Mouse (Mus musculus) kidney, embryonic 14.5 days (tissue): ENCODE results near the gene Timm8a2. TPM values are rescaled to one million over a fixed set of nuclear protein-coding genes. Genes with fewer than 3 reads are reported as not detected.

Source experiments
- ATAC-seq: fragments of 200-750 bp; cut with Nextera tagmentation; 2 replicates; pipeline ENCODE4 v1.8.0; 2017; ENCODE audit warnings: moderate number of reproducible peaks, mild to moderate bottlenecking, moderate TSS enrichment, moderate library complexity; ENCODE audit not compliant: low FRiP score, low TSS enrichment
- H3K27ac ChIP-seq: fragments of 300-500 bp; sonication (generic); 2 replicates; pipeline ENCODE4 v1.5.1; 2014; ENCODE audit warnings: low read depth, mild to moderate bottlenecking, low read length, moderate library complexity, mixed read lengths
- H3K27me3 ChIP-seq: fragments of 300-500 bp; sonication (generic); 2 replicates; pipeline ENCODE4 v1.6.1; 2014; ENCODE audit warnings: mild to moderate bottlenecking, low read length; ENCODE audit not compliant: control insufficient read depth, insufficient read depth
- H3K36me3 ChIP-seq: fragments of 300-500 bp; sonication (generic); 2 replicates; pipeline ENCODE4 v1.6.1; 2014; ENCODE audit warnings: low read length, mixed read lengths; ENCODE audit not compliant: control insufficient read depth, insufficient read depth
- H3K4me1 ChIP-seq: fragments of 300-500 bp; sonication (generic); 2 replicates; pipeline ENCODE4 v1.6.1; 2014; ENCODE audit warnings: low read length, mixed read lengths; ENCODE audit not compliant: control insufficient read depth, insufficient read depth
- H3K4me2 ChIP-seq: fragments of 300-500 bp; sonication (generic); replicated peaks from 2 replicates; pipeline ENCODE4 v1.6.1; 2014; ENCODE audit warnings: low read depth, mild to moderate bottlenecking, low read length
- H3K4me3 ChIP-seq: fragments of 300-500 bp; sonication (generic); 2 replicates; pipeline ENCODE4 v1.5.1; 2014; ENCODE audit warnings: mild to moderate bottlenecking, low read length
- H3K9ac ChIP-seq: fragments of 300-500 bp; sonication (generic); 2 replicates; pipeline ENCODE4 v1.6.1; 2014; ENCODE audit warnings: low read depth, mild to moderate bottlenecking, low read length, moderate library complexity
- H3K9me3 ChIP-seq: fragments of 300-500 bp; sonication (generic); 2 replicates; pipeline ENCODE4 v1.6.1; 2016; ENCODE audit warnings: low read length; ENCODE audit not compliant: control insufficient read depth
- WGBS: fragments of 180-500 bp; shearing (Covaris S2); extraction: QIAGEN DNeasy Blood & Tissue Kit; methylation state at CpG from one replicate; pipeline ENCODE4 v1.1.7; 2014; 5-methylcytosine and 5-hydroxymethylcytosine counted together
- polyA plus RNA-seq: library from polyadenylated mRNA; unstranded; fragments of >200 nt; fragmentation: Nextera tagmentation; extraction: Ambion mirVana; gene quantifications from 2 replicates; pipeline ENCODE4 v1.2.1, GENCODE M21; 2014

The Timm8a2 gene
- polyA plus RNA-seq, 1 experiment from 2014 or later = not detected

GRCm38 (mm10) chr14:122035860-122036259, 1.4 kb downstream of the Timm8a2 start:
- H3K4me2 ChIP-seq = no peak overlapping the region
- no peak overlapping the region for H3K9ac ChIP-seq
- no peak overlapping the region for H3K27ac ChIP-seq
- H3K4me1 ChIP-seq = no peaks in the 10 kb centered on the region
- no peaks in the 10 kb centered on the region for H3K9me3 ChIP-seq
- no peak for ATAC-seq
- 90% methylated on average over 2 of the region's 2 CpGs for WGBS
- no peaks in the 10 kb centered on the region for H3K27me3 ChIP-seq
- no peak overlapping the region for H3K4me3 ChIP-seq
- H3K36me3 ChIP-seq = no peaks in the 10 kb centered on the region

- H3K27ac ChIP-seq = no peak overlapping the region
- no peaks in the 10 kb centered on the region for H3K4me1 ChIP-seq
- no peak overlapping the region for H3K9ac ChIP-seq
- H3K4me2 ChIP-seq = no peak overlapping the region
- no peaks in the 10 kb centered on the region for H3K27me3 ChIP-seq
- H3K9me3 ChIP-seq = no peaks in the 10 kb centered on the region
- H3K4me3 ChIP-seq = no peak overlapping the region
- H3K36me3 ChIP-seq = no peaks in the 10 kb centered on the region
- 84% methylated on average over 13 of the region's 13 CpGs for WGBS
- ATAC-seq = no peak
These were observed 4.6 kb downstream of the Timm8a2 start for GRCm38 (mm10) chr14:122038874-122039647.

- Histone ChIP-seq H3K36me3 (no peaks in the 10 kb centered on the region), H3K4me3 (no peak overlapping the region), H3K4me1 (no peaks in the 10 kb centered on the region), H3K27me3 (no peaks in the 10 kb centered on the region), H3K27ac (no peak overlapping the region), H3K9me3 (no peaks in the 10 kb centered on the region), H3K4me2 (no peak overlapping the region), H3K9ac (no peak overlapping the region)
- 86% methylated on average over 3 of the region's 3 CpGs for WGBS
- ATAC-seq = no peak
These were observed 6.9 kb downstream of the Timm8a2 start for GRCm38 (mm10) chr14:122041413-122041825.

- WGBS = 78% methylated on average over 8 of the region's 8 CpGs
- Histone ChIP-seq H3K4me2 (no peak overlapping the region), H3K27ac (no peak overlapping the region), H3K36me3 (no peaks in the 10 kb centered on the region), H3K27me3 (no peaks in the 10 kb centered on the region), H3K4me3 (no peak overlapping the region), H3K9ac (no peak overlapping the region), H3K4me1 (no peaks in the 10 kb centered on the region), H3K9me3 (no peaks in the 10 kb centered on the region)
- no peak for ATAC-seq
These were observed 7.7 kb downstream of the Timm8a2 start for GRCm38 (mm10) chr14:122042142-122042694.

- no peaks in the 10 kb centered on the region for H3K27me3 ChIP-seq
- H3K36me3 ChIP-seq = no peaks in the 10 kb centered on the region
- no peak overlapping the region for H3K4me3 ChIP-seq
- ATAC-seq = no peak
- 89% methylated on average over 8 of the region's 8 CpGs for WGBS
- H3K27ac ChIP-seq = no peak overlapping the region
- no peak overlapping the region for H3K9ac ChIP-seq
- no peak overlapping the region for H3K4me2 ChIP-seq
- no peaks in the 10 kb centered on the region for H3K9me3 ChIP-seq
- H3K4me1 ChIP-seq = no peaks in the 10 kb centered on the region
These were observed 13.3 kb downstream of the Timm8a2 start for GRCm38 (mm10) chr14:122047784-122048183.

GRCm38 (mm10) chr14:122048816-122049215, 14.3 kb downstream of the Timm8a2 start:
- ATAC-seq = no peak
- WGBS = 87% methylated on average over 9 of the region's 9 CpGs

GRCm38 (mm10) chr14:122052896-122053635, 18.6 kb downstream of the Timm8a2 start:
- Histone ChIP-seq H3K9ac (no peak overlapping the region), H3K4me1 (no peaks in the 10 kb centered on the region), H3K36me3 (no peaks in the 10 kb centered on the region), H3K9me3 (no peaks in the 10 kb centered on the region), H3K27me3 (no peaks in the 10 kb centered on the region), H3K27ac (no peak overlapping the region), H3K4me3 (no peak overlapping the region), H3K4me2 (no peak overlapping the region)
- 79% methylated on average over 9 of the region's 9 CpGs for WGBS
- no peak for ATAC-seq

More at GRCm38 (mm10) chr14:122048816-122049215, 14.3 kb downstream of the Timm8a2 start:
- Histone ChIP-seq H3K4me2 (no peak overlapping the region), H3K27ac (no peak overlapping the region), H3K9ac (no peak overlapping the region), H3K27me3 (no peaks in the 10 kb centered on the region), H3K4me1 (no peaks in the 10 kb centered on the region), H3K4me3 (no peak overlapping the region), H3K9me3 (no peaks in the 10 kb centered on the region), H3K36me3 (no peaks in the 10 kb centered on the region)

GRCm38 (mm10) chr14:122056871-122057270, 22.4 kb downstream of the Timm8a2 start:
- ATAC-seq = no peak
- WGBS = 75% methylated on average over 6 of the region's 6 CpGs
- Histone ChIP-seq H3K27ac (no peak overlapping the region), H3K4me1 (no peaks in the 10 kb centered on the region), H3K27me3 (no peaks in the 10 kb centered on the region), H3K4me3 (no peak overlapping the region), H3K36me3 (no peaks in the 10 kb centered on the region), H3K4me2 (no peak overlapping the region), H3K9ac (no peak overlapping the region), H3K9me3 (no peaks in the 10 kb centered on the region)

- 39% methylated on average over 2 of the region's 2 CpGs for WGBS
- H3K4me1 ChIP-seq = no peaks in the 10 kb centered on the region
- ATAC-seq = no peak
- no peaks in the 10 kb centered on the region for H3K36me3 ChIP-seq
- no peaks in the 10 kb centered on the region for H3K27me3 ChIP-seq
- H3K27ac ChIP-seq = no peak overlapping the region
- no peak overlapping the region for H3K9ac ChIP-seq
- no peak overlapping the region for H3K4me3 ChIP-seq
- no peak overlapping the region for H3K4me2 ChIP-seq
- H3K9me3 ChIP-seq = no peaks in the 10 kb centered on the region
These were observed 23.5 kb downstream of the Timm8a2 start for GRCm38 (mm10) chr14:122057941-122058346.
